Mouse (Mus musculus) hindbrain, embryonic 11.5 days (tissue): ENCODE measurements around the gene Ces2b. TPM values are rescaled to one million over a fixed set of nuclear protein-coding genes. Genes with fewer than 3 reads are reported as not detected.

ENCODE experiments used
- polyA plus RNA-seq: library from polyadenylated mRNA; unstranded; fragments of >200 nt; fragmentation: Nextera tagmentation; extraction: Ambion mirVana; gene quantifications from 2 replicates; pipeline ENCODE4 v1.2.1, GENCODE M21; 2014

The Ces2b gene
- polyA plus RNA-seq, 1 experiment from 2014 or later: 0.17 TPM

Other genes starting within 250 kb of the Ces2b start
- gene Pdp2, start 240.1 kb upstream of the Ces2b start, polyA plus RNA-seq: 14.4 and 17.1 TPM in 2 replicates
- not detected in 2 replicates for gene Cdh16, start 207.2 kb upstream of the Ces2b start, polyA plus RNA-seq
- gene Rrad, start 200.2 kb upstream of the Ces2b start, polyA plus RNA-seq: 1.7 and 2.1 TPM in 2 replicates
- gene Ciao2b, start 189.6 kb upstream of the Ces2b start, polyA plus RNA-seq: 99.6 and 103 TPM in 2 replicates
- not detected in 2 replicates for gene Ces2a, start 97.6 kb upstream of the Ces2b start, polyA plus RNA-seq
- gene Ces2c, start 15.5 kb downstream of the Ces2b start, polyA plus RNA-seq: not detected in 2 replicates
- gene Ces2e, start 94.7 kb downstream of the Ces2b start, polyA plus RNA-seq: not detected in 2 replicates
- not detected in 2 replicates for gene Ces2f, start 115.8 kb downstream of the Ces2b start, polyA plus RNA-seq
- gene Ces2g, start 130.1 kb downstream of the Ces2b start, polyA plus RNA-seq: not detected in 2 replicates
- not detected in 2 replicates for gene Ces2h, start 169.3 kb downstream of the Ces2b start, polyA plus RNA-seq
- not detected in 2 replicates for gene Ces3a, start 217.0 kb downstream of the Ces2b start, polyA plus RNA-seq